Mouse (Mus musculus) myocyte (in vitro differentiated cells): ENCODE measurements around the gene Gm4553. TPM values are rescaled to one million over a fixed set of nuclear protein-coding genes. Genes with fewer than 3 reads are reported as not detected.
"Not testable (repeated sequence)": the region's sequence is repeated elsewhere in the genome, so short reads cannot be mapped to it uniquely, and the experiment has no call there.

Experiments used
- H3K27me3 ChIP-seq: one replicate; pipeline ENCODE4 v1.6.1; 2011; ENCODE audit not compliant: control insufficient read depth, insufficient read depth, insufficient read length
- H3K36me3 ChIP-seq: one replicate; pipeline ENCODE4 v1.6.1; 2011; ENCODE audit not compliant: control insufficient read depth, insufficient read depth
- H3K4me2 ChIP-seq: one replicate; pipeline ENCODE4 v1.6.1; 2011; ENCODE audit warnings: low read depth, control low read depth
- H3K4me3 ChIP-seq: one replicate; pipeline ENCODE4 v1.5.1; 2011; ENCODE audit warnings: mild to moderate bottlenecking, control low read depth, moderate library complexity
- H3K79me2 ChIP-seq: one replicate; pipeline ENCODE4 v1.6.1; 2011; ENCODE audit not compliant: control insufficient read depth, insufficient read depth
- H3ac ChIP-seq: one replicate; pipeline ENCODE4 v1.6.1; 2011; ENCODE audit not compliant: control insufficient read depth, insufficient read length
- CEBPB ChIP-seq: IDR thresholded peaks from 2 replicates; pipeline ENCODE4 v1.6.1; 2011; ENCODE audit warnings: mild to moderate bottlenecking, moderate library complexity; ENCODE audit not compliant: poor library complexity, insufficient read depth, severe bottlenecking
- E2F4 ChIP-seq: IDR thresholded peaks from one replicate; pipeline ENCODE4 v1.6.1; 2011; ENCODE audit warnings: mild to moderate bottlenecking, control low read depth, moderate library complexity; ENCODE audit not compliant: insufficient read depth
- MAX ChIP-seq: IDR thresholded peaks from one replicate; pipeline ENCODE4 v1.6.1; 2011; ENCODE audit warnings: low read depth, mild to moderate bottlenecking, control low read depth
- MYOD1 ChIP-seq, 3 experiments: IDR thresholded peaks; one replicate each; pipeline ENCODE4 v1.6.1; 2011; ENCODE audit warnings: control low read depth in 2 of 3, low read depth in 2 of 3, mild to moderate bottlenecking in 2 of 3, moderate library complexity in 1 of 3; ENCODE audit not compliant: insufficient read length in 2 of 3, control insufficient read depth in 1 of 3
- MYOG ChIP-seq, 3 experiments: IDR thresholded peaks; one replicate each; pipeline ENCODE4 v1.6.1; 2011; ENCODE audit warnings: control low read depth in 2 of 3, low read depth in 2 of 3, mild to moderate bottlenecking in 2 of 3; ENCODE audit not compliant: insufficient read length in 2 of 3, control insufficient read depth in 1 of 3, insufficient read depth in 1 of 3
- POLR2A ChIP-seq: IDR thresholded peaks from one replicate; pipeline ENCODE4 v1.6.1; 2011; ENCODE audit warnings: low read depth, mild to moderate bottlenecking, control low read depth, moderate library complexity; ENCODE audit not compliant: insufficient read length
- POLR2AphosphoS2 ChIP-seq: IDR thresholded peaks from one replicate; pipeline ENCODE4 v1.6.1; 2011; ENCODE audit warnings: low read depth, control low read depth; ENCODE audit not compliant: insufficient read length
- REST ChIP-seq: IDR thresholded peaks from one replicate; pipeline ENCODE4 v1.6.1; 2011; ENCODE audit warnings: mild to moderate bottlenecking, control low read depth, moderate library complexity; ENCODE audit not compliant: insufficient read depth, insufficient read length
- SRF ChIP-seq: IDR thresholded peaks from one replicate; pipeline ENCODE4 v1.6.1; 2011; ENCODE audit warnings: low read depth; ENCODE audit not compliant: control insufficient read depth, insufficient read length
- TCF12 ChIP-seq: IDR thresholded peaks from one replicate; pipeline ENCODE4 v1.6.1; 2011; ENCODE audit warnings: mild to moderate bottlenecking, control low read depth; ENCODE audit not compliant: poor library complexity, insufficient read depth, severe bottlenecking
- TCF3 ChIP-seq: IDR thresholded peaks from one replicate; pipeline ENCODE4 v1.6.1; 2011; ENCODE audit warnings: low read depth, control low read depth; ENCODE audit not compliant: insufficient read length
- USF1 ChIP-seq: IDR thresholded peaks from one replicate; pipeline ENCODE4 v1.6.1; 2011; ENCODE audit warnings: low read depth, mild to moderate bottlenecking, control low read depth, moderate library complexity
- polyA plus RNA-seq: library from polyadenylated mRNA; unstranded; fragments of >200 nt; fragmentation: generic; extraction: Trizol; gene quantifications from one replicate; pipeline ENCODE4 v1.2.1, GENCODE M21; 2012; ENCODE audit warnings: missing spikeins

Gm4553 gene
- polyA plus RNA-seq, 1 experiment: not detected

GRCm38 (mm10) chr7:142146033-142146432 is 19.5 kb downstream of the Gm4553 start:
- Histone ChIP-seq H3K27me3 (no peaks in the 10 kb centered on the region), H3K4me3 (no peak overlapping the region), H3K79me2 (no peaks in the 10 kb centered on the region), H3K4me2 (no peak overlapping the region), H3ac (no peak overlapping the region), H3K36me3 (no peaks in the 10 kb centered on the region)
- TF ChIP-seq MAX: no peak
- TF ChIP-seq POLR2A: no peak
- no peak for TF ChIP-seq CEBPB
- TF ChIP-seq E2F4: no peak
- no peak for TF ChIP-seq TCF12
- TF ChIP-seq USF1: no peak

- no peak overlapping the region for H3K4me3 ChIP-seq
- H3K36me3 ChIP-seq: no peaks in the 10 kb centered on the region
- no peak for TF ChIP-seq CEBPB
- TF ChIP-seq TCF12: no peak
- no peak for TF ChIP-seq POLR2AphosphoS2
- TF ChIP-seq MYOD1 (IDR thresholded peaks at IDR 0.05; ENCODE audit: control insufficient read depth in 1 of 3, insufficient read length in 2 of 3, low read depth in 2 of 3): no peak
- TF ChIP-seq POLR2A: no peak
- no peak for TF ChIP-seq MYOG (IDR thresholded peaks at IDR 0.05; ENCODE audit: control insufficient read depth in 1 of 3, insufficient read depth in 1 of 3, insufficient read length in 2 of 3, low read depth in 2 of 3)
- TF ChIP-seq REST: no peak
- H3K79me2 ChIP-seq: no peaks in the 10 kb centered on the region
- H3K4me2 ChIP-seq: no peak overlapping the region
- no peak overlapping the region for H3ac ChIP-seq
- H3K27me3 ChIP-seq: no peaks in the 10 kb centered on the region
These were observed 20.1 kb downstream of the Gm4553 start for GRCm38 (mm10) chr7:142145413-142145940.

DNA sequence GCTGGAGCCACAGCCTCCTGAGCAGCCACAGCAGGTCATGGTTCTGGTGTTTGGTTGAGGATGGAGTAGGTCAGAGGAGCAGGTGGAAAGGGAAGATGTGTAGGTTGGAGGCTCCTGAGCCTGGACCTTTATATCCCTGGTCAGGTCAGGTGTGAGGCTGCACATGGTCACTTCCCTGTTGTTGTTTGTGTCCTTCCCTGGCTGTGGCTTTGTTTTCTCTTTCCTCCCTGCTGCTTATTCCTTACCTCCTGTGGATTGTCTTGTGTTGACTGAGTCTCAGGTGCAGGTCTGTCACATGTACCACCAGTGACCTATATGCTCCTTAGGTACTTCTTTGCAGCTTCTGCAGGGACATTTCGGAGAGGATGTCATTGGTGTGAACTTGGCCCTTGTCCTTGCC is 21.0 kb downstream of the Gm4553 start, which contains the start of gene Gm45337:
Gene Gm45337, minus strand, starts transcription at position 101 of the 400 bp plus-strand sequence.
- Histone ChIP-seq H3K4me2 (no peak within 1 kb of the TSS), H3K4me3 (no peak within 1 kb of the TSS), H3K79me2 (no peaks in the 10 kb centered on the region), H3K27me3 (no peaks in the 10 kb centered on the region), H3ac (no peak within 1 kb of the TSS), H3K36me3 (no peaks in the 10 kb centered on the region)
- TF ChIP-seq TCF3 (no peak), REST (no peak), POLR2AphosphoS2 (no peak), MYOG (IDR thresholded peaks at IDR 0.05; ENCODE audit: control insufficient read depth in 1 of 3, insufficient read depth in 1 of 3, insufficient read length in 2 of 3, low read depth in 2 of 3) (no peak), SRF (no peak), POLR2A (no peak), TCF12 (no peak), MAX (no peak)

GRCm38 (mm10) chr7:142143506-142144010 is 22.0 kb downstream of the Gm4553 start:
- not testable (repeated sequence) for H3K79me2 ChIP-seq, H3K4me3 ChIP-seq, H3ac ChIP-seq, H3K36me3 ChIP-seq, H3K4me2 ChIP-seq, H3K27me3 ChIP-seq
- peak in 2 of 3 experiments; percentile 28 to 52 for TF ChIP-seq MYOD1 (IDR thresholded peaks at IDR 0.05; ENCODE audit: control insufficient read depth in 1 of 3, insufficient read length in 2 of 3, low read depth in 2 of 3)

DNA sequence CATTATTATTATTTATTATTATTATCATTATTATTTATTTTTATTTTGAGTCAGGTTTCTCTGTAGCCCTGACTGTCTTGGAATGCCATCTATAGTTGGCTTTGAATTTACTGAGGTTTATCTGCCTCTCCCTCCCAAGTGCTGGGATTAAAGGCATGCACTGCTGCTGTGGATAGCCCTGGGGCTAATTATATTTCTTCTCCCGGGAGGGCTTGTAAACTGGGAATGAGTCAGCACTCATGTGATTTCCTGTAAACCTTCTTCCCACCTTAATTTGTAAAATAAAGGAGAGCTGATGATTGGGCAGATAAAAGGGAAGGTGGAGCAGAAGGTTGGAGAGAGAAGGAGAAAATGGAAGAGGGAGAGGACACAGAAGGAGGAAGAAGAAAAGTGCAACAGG is 24.8 kb downstream of the Gm4553 start:
- no peak overlapping the region for H3K4me2 ChIP-seq
- TF ChIP-seq MYOD1 (IDR thresholded peaks at IDR 0.05; ENCODE audit: control insufficient read depth in 1 of 3, insufficient read length in 2 of 3, low read depth in 2 of 3) (no peak), USF1 (no peak), POLR2A (no peak), SRF (no peak), TCF12 (no peak), E2F4 (no peak)

GRCm38 (mm10) chr7:142135934-142136333 is 29.6 kb downstream of the Gm4553 start, which contains the start of gene Gm39115:
Gene Gm39115 (minus strand): TSS chr7:142136034.
- H3K27me3 ChIP-seq: peaks cover 14% of the 10 kb centered on the region
- H3K4me2 ChIP-seq, H3K36me3 ChIP-seq, H3ac ChIP-seq, H3K4me3 ChIP-seq, H3K79me2 ChIP-seq: not testable (repeated sequence)

More for the DNA sequence above, 24.8 kb downstream of the Gm4553 start:
- no peaks in the 10 kb centered on the region for H3K27me3 ChIP-seq
- H3K4me3 ChIP-seq: no peak overlapping the region
- no peak overlapping the region for H3ac ChIP-seq
- H3K79me2 ChIP-seq: no peaks in the 10 kb centered on the region
- H3K36me3 ChIP-seq: no peaks in the 10 kb centered on the region
